Mouse (Mus musculus) brown adipose tissue, adult 24 weeks (tissue): ENCODE data around the gene Hacl1. TPM values are rescaled to one million over a fixed set of nuclear protein-coding genes. Genes with fewer than 3 reads are reported as not detected.

Experiments used
- H3K27ac ChIP-seq: fragments of 200-500 bp; replicated peaks from 2 replicates; pipeline ENCODE4 v1.5.1; 2012; ENCODE audit warnings: low read depth, mild to moderate bottlenecking, low read length
- H3K4me1 ChIP-seq: fragments of 200-500 bp; 2 replicates; pipeline ENCODE4 v1.6.1; 2012; ENCODE audit warnings: low read length, mixed read lengths; ENCODE audit not compliant: control insufficient read depth, insufficient read depth, insufficient read length
- H3K4me3 ChIP-seq: fragments of 200-500 bp; 2 replicates; pipeline ENCODE4 v1.5.1; 2012; ENCODE audit warnings: low read depth, mild to moderate bottlenecking, low read length, moderate library complexity; ENCODE audit not compliant: insufficient read depth
- polyA plus RNA-seq: library from polyadenylated mRNA; stranded (reverse); fragments of >200 nt; gene quantifications from 2 replicates; pipeline ENCODE4 v1.2.4, GENCODE M21; 2012; ENCODE audit not compliant: missing spikeins, insufficient read depth, insufficient read length

The Hacl1 gene
- polyA plus RNA-seq, 1 experiment, result 106 TPM

GRCm38 (mm10) chr14:31655406-31655805 lies 14.3 kb upstream of the Hacl1 start:
- Histone ChIP-seq H3K27ac (no peak overlapping the region), H3K4me1 (peaks cover 10% of the 10 kb centered on the region), H3K4me3 (no peak overlapping the region)

- Histone ChIP-seq H3K4me1 (peaks cover 7% of the 10 kb centered on the region), H3K4me3 (no peak overlapping the region), H3K27ac (no peak overlapping the region; the same call in 1 of the 2 replicates)
Measured at GRCm38 (mm10) chr14:31654816-31655215, 13.7 kb upstream of the Hacl1 start.

DNA sequence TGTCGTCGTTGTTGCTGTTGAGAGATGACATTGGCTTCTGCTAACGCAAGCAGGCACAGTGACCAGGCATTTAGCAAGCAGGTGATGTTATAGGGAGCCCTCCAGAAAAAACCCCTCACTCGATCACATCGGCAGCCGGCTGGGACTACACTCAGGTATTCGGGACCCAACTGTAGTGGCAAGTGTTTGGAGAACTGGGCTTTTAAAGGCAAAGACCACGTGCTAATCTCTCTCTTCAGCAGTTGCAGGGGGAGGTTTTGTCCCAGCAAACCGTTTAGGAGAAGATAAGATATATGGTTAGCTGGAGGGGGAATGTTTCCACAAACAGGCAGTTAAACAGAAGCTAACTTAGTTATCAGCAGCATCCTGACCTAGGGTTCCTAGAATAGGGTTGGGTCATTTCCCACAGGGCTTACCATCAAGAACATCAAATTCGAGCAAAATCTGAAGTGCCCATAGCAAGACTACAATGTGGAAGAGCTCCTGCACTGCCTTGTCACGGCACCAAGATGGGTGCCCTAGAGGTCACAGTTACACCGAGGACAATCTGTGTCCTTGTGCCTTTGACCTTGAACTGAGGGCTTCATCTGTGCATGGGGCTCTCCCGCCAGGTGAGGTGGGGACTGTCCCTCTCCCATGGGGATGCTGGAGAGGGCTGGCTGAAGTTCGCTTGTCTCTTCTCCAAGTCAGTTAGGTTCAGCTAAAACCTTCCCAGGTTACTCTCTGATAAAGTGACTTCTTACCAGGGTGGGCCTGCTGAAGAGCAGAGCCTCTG lies 12.2 kb upstream of the Hacl1 start:
- Histone ChIP-seq H3K4me3 (no peak overlapping the region), H3K27ac (no peak overlapping the region), H3K4me1 (peaks cover 3% of the 10 kb centered on the region; the same call in 1 of the 2 replicates)

DNA sequence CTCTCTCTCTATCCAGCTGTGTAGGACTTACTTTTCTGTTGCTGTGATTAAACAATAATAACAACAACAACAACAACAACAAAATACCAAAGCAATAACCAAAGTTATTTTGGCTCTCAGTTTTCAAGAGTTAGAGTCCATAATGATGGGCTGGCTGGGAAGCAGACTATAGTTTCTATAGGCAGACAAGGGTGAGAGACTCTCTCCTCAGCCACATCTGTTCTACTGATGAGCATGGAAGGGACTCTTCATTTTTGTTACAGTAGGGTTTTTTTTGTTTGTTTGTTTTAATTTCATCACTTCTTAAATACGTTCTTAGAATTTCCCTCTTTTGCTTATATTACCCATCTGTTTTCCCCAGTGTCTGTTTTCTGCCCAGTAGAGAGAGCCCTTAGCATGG lies 11.5 kb upstream of the Hacl1 start:
- Histone ChIP-seq H3K27ac (no peak overlapping the region), H3K4me3 (no peak overlapping the region), H3K4me1 (peaks cover 3% of the 10 kb centered on the region; the same call in 1 of the 2 replicates)

DNA sequence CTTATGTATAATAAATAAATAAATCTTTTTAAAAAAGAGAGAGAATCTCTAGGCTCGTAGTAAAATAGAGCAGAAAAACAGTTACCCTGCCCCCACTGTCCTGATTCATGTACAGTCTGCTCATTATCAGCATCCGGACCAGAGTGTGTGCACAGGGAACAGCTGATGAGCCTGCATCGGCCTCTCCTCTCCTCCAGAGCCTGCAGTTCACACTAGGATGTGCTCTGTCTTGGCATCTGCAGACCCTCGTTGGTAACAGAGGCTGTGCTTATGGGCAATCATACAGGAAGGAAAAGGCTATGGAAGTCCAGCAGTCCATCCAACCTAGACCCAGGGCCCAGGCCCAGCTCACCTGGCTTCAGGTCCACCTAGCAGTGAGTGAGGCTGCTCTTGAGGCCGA lies 11.0 kb upstream of the Hacl1 start:
- Histone ChIP-seq H3K4me1 (peaks cover 3% of the 10 kb centered on the region; the same call in 1 of the 2 replicates), H3K4me3 (no peak overlapping the region), H3K27ac (no peak overlapping the region)

DNA sequence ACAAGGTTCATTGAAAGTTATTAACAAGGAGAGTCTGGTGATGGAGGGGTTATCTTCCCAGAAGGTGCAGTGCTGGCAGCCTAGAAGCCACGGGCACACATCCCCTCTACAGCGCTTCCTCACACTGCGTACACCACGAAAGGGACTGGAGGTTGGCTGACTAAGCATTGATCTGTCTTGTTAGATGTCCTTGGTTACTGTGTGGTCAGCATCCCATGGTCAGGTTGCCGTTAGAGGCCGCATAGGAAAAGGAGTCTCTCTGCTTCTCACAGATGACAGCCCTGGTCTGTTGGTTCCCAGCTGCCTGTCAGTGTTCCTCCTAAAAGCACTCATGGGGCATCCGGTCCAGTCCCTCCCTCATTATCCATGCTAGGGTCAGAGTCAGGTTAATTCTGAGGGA lies 10.1 kb upstream of the Hacl1 start:
- peaks cover 3% of the 10 kb centered on the region; the same call in 1 of the 2 replicates for H3K4me1 ChIP-seq
- no peak overlapping the region for H3K27ac ChIP-seq
- H3K4me3 ChIP-seq, result no peak overlapping the region

GRCm38 (mm10) chr14:31650347-31650746 lies 9.3 kb upstream of the Hacl1 start:
- Histone ChIP-seq H3K4me1 (peaks cover 3% of the 10 kb centered on the region; the same call in 1 of the 2 replicates), H3K27ac (no peak overlapping the region), H3K4me3 (no peak overlapping the region)

GRCm38 (mm10) chr14:31647991-31648390 lies 6.9 kb upstream of the Hacl1 start:
- H3K27ac ChIP-seq, result peak overlapping the region; percentile 74
- no peak overlapping the region for H3K4me3 ChIP-seq
- H3K4me1 ChIP-seq, result no peaks in the 10 kb centered on the region

- no peak overlapping the region for H3K4me3 ChIP-seq
- peak overlapping the region; percentile 95 for H3K27ac ChIP-seq
- peaks cover 4% of the 10 kb centered on the region for H3K4me1 ChIP-seq
Measured at GRCm38 (mm10) chr14:31645920-31646319, 4.8 kb upstream of the Hacl1 start.

DNA sequence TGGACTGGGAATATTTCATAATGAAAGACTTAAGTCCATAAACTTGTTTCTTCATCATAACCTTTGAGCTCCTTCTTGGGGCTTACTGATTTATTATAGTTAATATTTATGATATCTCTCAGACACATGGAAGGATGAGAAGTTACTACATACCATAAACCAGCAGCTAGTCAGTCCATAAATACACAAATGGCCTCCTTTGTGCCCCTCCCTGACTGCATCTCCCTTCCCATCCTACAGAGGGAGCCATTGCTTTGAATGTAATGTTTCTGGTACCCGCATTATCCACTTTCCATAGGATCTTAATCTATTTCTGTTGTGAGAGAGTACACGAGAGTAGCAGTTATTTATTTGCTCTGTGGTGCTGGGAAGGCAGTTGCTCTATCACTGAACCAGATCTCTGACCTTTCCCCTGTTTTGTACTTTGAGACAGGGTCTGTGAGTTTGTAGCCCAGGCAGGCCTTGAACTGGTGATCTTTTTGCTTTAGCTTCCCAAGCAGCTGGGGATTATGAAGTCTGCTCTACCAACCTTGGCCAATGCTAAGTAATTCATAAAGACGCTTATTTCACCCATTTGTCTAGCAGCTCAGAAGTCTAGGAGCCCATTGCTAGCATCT lies 4.0 kb upstream of the Hacl1 start:
- peak overlapping the region; percentile 95 for H3K27ac ChIP-seq
- no peak overlapping the region for H3K4me3 ChIP-seq
- H3K4me1 ChIP-seq, result peaks cover 4% of the 10 kb centered on the region

DNA sequence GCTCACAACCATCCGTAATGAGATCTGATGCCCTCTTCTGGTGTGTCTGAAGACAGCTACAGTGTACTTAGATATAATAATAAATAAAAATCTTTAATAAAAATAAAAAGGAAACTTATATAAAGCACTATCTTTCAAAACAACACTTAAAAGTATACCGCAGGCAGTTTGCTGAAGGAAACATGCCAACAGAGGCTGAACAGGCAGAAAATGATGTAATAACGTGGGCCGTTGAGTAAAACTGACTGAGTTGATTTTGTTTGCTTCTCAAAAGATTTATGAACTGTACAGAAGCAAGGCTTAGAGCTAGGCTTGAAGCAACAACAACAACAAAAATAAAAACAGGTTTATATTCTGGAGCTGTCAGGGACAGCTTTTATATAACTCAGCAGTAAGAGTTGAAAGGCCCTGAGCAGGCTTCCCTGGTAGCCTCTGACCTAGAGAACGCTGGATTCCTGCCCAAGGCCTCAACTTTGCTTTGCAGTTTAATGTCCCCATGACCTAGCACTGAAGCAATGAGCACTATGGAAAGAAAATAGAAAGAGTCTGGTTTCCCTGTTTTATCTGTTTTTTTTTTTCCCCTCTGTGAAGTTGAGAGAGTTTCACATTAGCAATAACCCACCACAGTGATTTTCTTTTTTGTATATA lies 3.2 kb upstream of the Hacl1 start:
- Histone ChIP-seq H3K4me3 (no peak overlapping the region), H3K4me1 (peaks cover 4% of the 10 kb centered on the region), H3K27ac (peak overlapping the region; percentile 87)

DNA sequence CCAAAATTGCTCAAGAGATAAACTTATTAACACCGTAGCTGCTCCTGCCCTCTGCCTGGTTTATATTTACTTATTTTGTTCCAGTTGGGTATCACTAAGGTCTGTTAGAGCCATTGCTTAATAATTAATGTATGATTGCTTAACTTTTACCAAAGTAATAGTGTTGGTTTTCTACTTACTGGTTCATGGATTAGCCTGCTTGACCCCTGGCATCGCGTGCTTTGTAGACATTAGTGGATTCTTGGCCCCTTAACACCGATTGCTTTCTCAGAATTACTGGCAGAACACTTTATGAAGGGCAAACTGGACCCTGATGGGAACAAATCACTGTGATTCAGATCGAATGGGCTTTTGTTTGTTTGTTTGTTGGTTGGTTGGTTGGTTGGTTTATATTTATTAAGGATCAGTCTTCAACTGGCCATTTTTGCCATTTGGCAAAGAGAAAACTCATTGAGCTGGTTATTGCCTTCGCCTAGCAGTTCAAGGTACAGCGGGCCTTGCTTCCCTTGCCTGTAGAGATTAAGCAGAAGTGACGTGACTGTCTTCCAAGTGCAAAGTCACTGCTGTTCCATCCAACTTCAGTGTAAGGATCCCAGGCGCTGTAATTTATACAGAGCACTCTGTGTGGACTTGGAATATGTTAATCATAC lies 545 bp upstream of the Hacl1 start:
- Histone ChIP-seq H3K27ac (peak overlapping the region; percentile 67), H3K4me3 (peak overlapping the region; percentile 67), H3K4me1 (peaks cover 4% of the 10 kb centered on the region)

GRCm38 (mm10) chr14:31640346-31640889 lies 668 bp downstream of the Hacl1 start, which contains the start of gene Gm49387:
Gene Gm49387 (minus strand): TSS chr14:31640878.
- Histone ChIP-seq H3K4me3 (peak within 1 kb of the TSS; percentile 67), H3K4me1 (peaks cover 4% of the 10 kb centered on the region), H3K27ac (peak within 1 kb of the TSS; percentile 72)

GRCm38 (mm10) chr14:31630677-31631076 lies 10.4 kb downstream of the Hacl1 start:
- Histone ChIP-seq H3K27ac (no peak overlapping the region), H3K4me1 (no peaks in the 10 kb centered on the region), H3K4me3 (no peak overlapping the region)

- Histone ChIP-seq H3K4me3 (no peak overlapping the region), H3K27ac (no peak overlapping the region), H3K4me1 (no peaks in the 10 kb centered on the region)
Measured at GRCm38 (mm10) chr14:31622748-31623147, 18.3 kb downstream of the Hacl1 start.
